Mouse (Mus musculus): Measurements from ENCODE around the gene Hcn4.

- TF ChIP-seq POLR2A (IDR thresholded peaks at IDR 0.05; ENCODE audit: insufficient read depth, low read length) (no peak), CTCF (IDR thresholded peaks at IDR 0.05; ENCODE audit: low read depth, low read length) (no peak)
Observed at GRCm38 (mm10) chr9:58859080-58859635, 35.9 kb downstream of the Hcn4 start.
